Mouse (Mus musculus) testis, postnatal 14 days (tissue): ENCODE measurements around the gene Tecpr2.
"Not testable (repeated sequence)": the region's sequence is repeated elsewhere in the genome, so short reads cannot be mapped to it uniquely, and the experiment has no call there.

Source experiments
- DNase-seq: peaks from one replicate; pipeline ENCODE4 v3.0.0; 2021; ENCODE audit warnings: low spot score

The Tecpr2 gene

GRCm38 (mm10) chr12:110889036-110890020 is at the start of gene Tecpr2, which contains the start of gene Cinp:
Tecpr2 (plus strand) TSS chr12:110889264.
Cinp (minus strand) TSS chr12:110889145.
- peak; percentile 99 for DNase-seq

GRCm38 (mm10) chr12:110840348-110841198 is 48.5 kb upstream of the Tecpr2 start, which contains the start of gene Mok:
Mok (minus strand) TSS chr12:110840939.
- DNase-seq = peak; percentile 96

GRCm38 (mm10) chr12:110841731-110842493 is 47.2 kb upstream of the Tecpr2 start:
- DNase-seq = no peak

GRCm38 (mm10) chr12:110843194-110844048 is 45.6 kb upstream of the Tecpr2 start:
- DNase-seq = peak; percentile 80

- peak; percentile 46 for DNase-seq
These were observed 44.6 kb upstream of the Tecpr2 start for GRCm38 (mm10) chr12:110844227-110845130.

GRCm38 (mm10) chr12:110845131-110845880 is 43.8 kb upstream of the Tecpr2 start:
- peak; percentile 91 for DNase-seq

GRCm38 (mm10) chr12:110846191-110846765 is 42.8 kb upstream of the Tecpr2 start:
- no peak for DNase-seq

GRCm38 (mm10) chr12:110850010-110850928 is 38.8 kb upstream of the Tecpr2 start, which contains the start of gene Zfp839:
Zfp839 (plus strand) TSS chr12:110850253.
- DNase-seq = peak; percentile 88

GRCm38 (mm10) chr12:110850929-110851256 is 38.2 kb upstream of the Tecpr2 start:
- no peak for DNase-seq

GRCm38 (mm10) chr12:110851414-110851813 is 37.6 kb upstream of the Tecpr2 start:
- DNase-seq = no peak

GRCm38 (mm10) chr12:110851923-110852322 is 37.1 kb upstream of the Tecpr2 start:
- peak; percentile 57 for DNase-seq

GRCm38 (mm10) chr12:110854786-110855737 is 34.0 kb upstream of the Tecpr2 start:
- DNase-seq = no peak

GRCm38 (mm10) chr12:110857196-110857595 is 31.9 kb upstream of the Tecpr2 start:
- peak; percentile 44 for DNase-seq

GRCm38 (mm10) chr12:110858681-110859080 is 30.4 kb upstream of the Tecpr2 start:
- DNase-seq = not testable (repeated sequence)

- no peak for DNase-seq
These were observed 28.8 kb upstream of the Tecpr2 start for GRCm38 (mm10) chr12:110860293-110860692.

GRCm38 (mm10) chr12:110861256-110861655 is 27.8 kb upstream of the Tecpr2 start:
- no peak for DNase-seq
